ENCODE assay signal across 8 mouse cellular contexts in the genomic region with DNA sequence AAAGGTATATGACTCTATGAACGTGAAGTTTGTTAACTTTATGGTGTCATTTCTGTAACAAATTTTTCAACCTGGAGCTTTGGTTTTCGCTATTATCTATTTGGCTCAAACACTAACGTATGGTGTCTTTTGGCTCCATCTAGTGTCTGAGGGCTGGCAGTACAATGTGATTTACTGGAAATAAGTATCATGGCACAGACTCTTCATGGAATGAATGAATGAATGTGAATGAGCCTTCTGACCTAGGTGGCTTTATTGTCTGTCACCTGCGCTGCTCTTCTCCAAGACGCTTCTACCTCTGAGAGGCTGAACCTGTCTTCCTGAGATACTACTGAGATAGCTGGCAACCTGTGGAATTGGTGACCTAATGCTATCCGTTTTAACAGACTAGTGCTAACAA.
DNase-seq lines count a peak whose midpoint lies in the region; ATAC-seq and TF ChIP-seq lines count a peak whose summit lies in the region.

No protein-coding gene starts in this region.

- H3K27me3 ChIP-seq in midbrain, embryonic 11.5 days (ENCODE audit: control insufficient read depth, insufficient read depth, low read length): no peaks in the 10 kb centered on the region
- H3K27me3 ChIP-seq in midbrain, embryonic 10.5 days (ENCODE audit: low read depth, poor library complexity, severe bottlenecking): no peaks in the 10 kb centered on the region
- no peaks in the 10 kb centered on the region for H3K27me3 ChIP-seq in embryonic facial prominence, embryonic 10.5 days (replicated peaks; ENCODE audit: low read depth, poor library complexity, severe bottlenecking)
- H3K27me3 ChIP-seq in kidney, adult 2 months (replicated peaks; ENCODE audit: control insufficient read depth, insufficient read depth, low read length): no peaks in the 10 kb centered on the region

- H3K4me3 ChIP-seq in midbrain, embryonic 11.5 days (ENCODE audit: low read depth, low read length): no peak overlapping the region
- no peak overlapping the region for H3K4me3 ChIP-seq in midbrain, embryonic 10.5 days
- no peak overlapping the region for H3K4me3 ChIP-seq in embryonic facial prominence, embryonic 10.5 days
- no peak overlapping the region for H3K4me3 ChIP-seq in kidney, adult 2 months (ENCODE audit: insufficient read depth, low read depth, low read length)

- no peak overlapping the region for H3K27ac ChIP-seq in midbrain, embryonic 11.5 days (ENCODE audit: low read depth, low read length)
- no peak overlapping the region for H3K27ac ChIP-seq in midbrain, embryonic 10.5 days (replicated peaks)
- no peak overlapping the region for H3K27ac ChIP-seq in embryonic facial prominence, embryonic 10.5 days (replicated peaks)
- H3K27ac ChIP-seq in kidney, adult 2 months (ENCODE audit: insufficient read depth, low read depth, low read length): no peak overlapping the region

- DNase-seq in midbrain, embryonic 11.5 days (ENCODE audit: low spot score, missing footprints): peak; percentile 88
- no peak for DNase-seq in midbrain, embryonic 10.5 days (ENCODE audit: low spot score)
- peak; percentile 66 for DNase-seq in ZHBTc4 (ENCODE audit: low read depth, low spot score)
- peak; percentile 23 for DNase-seq in embryonic facial prominence, embryonic 10.5 days (ENCODE audit: low spot score)
- DNase-seq in kidney, adult 2 months: peak; percentile 47
- peak; percentile 47 for DNase-seq in lung, postnatal 10 days
- peak; percentile 44 to 51 for DNase-seq in right cerebral cortex, postnatal 10 days (ENCODE audit: low spot score in 2 of 2)
- no peak for DNase-seq in spleen, postnatal 4 days (ENCODE audit: low spot score in 2 of 2)

- no peaks in the 10 kb centered on the region for H3K4me1 ChIP-seq in midbrain, embryonic 11.5 days (ENCODE audit: control insufficient read depth, insufficient read depth, low read length)
- no peaks in the 10 kb centered on the region for H3K4me1 ChIP-seq in midbrain, embryonic 10.5 days
- H3K4me1 ChIP-seq in embryonic facial prominence, embryonic 10.5 days: no peaks in the 10 kb centered on the region
- H3K4me1 ChIP-seq in kidney, adult 2 months (ENCODE audit: control insufficient read depth, insufficient read depth, low read length): no peaks in the 10 kb centered on the region

- 0 out of 2 replicates have a peak, but pooled peaks have one; percentile 18 for TF ChIP-seq CTCF in kidney, adult 2 months (conservative IDR thresholded peaks at IDR 0.05; ENCODE audit: insufficient read depth, insufficient read length, low read depth, low read length)

- no peak overlapping the region for H3K4me2 ChIP-seq in midbrain, embryonic 11.5 days

- H3K9ac ChIP-seq in midbrain, embryonic 11.5 days (ENCODE audit: low read length): no peak overlapping the region

- TF ChIP-seq POLR2A in kidney, adult 2 months (IDR thresholded peaks at IDR 0.05; ENCODE audit: low read depth, low read length): no peak

- no peaks in the 10 kb centered on the region for H3K9me3 ChIP-seq in midbrain, embryonic 11.5 days (ENCODE audit: control insufficient read depth, low read length)
- no peaks in the 10 kb centered on the region for H3K9me3 ChIP-seq in midbrain, embryonic 10.5 days (replicated peaks)
- H3K9me3 ChIP-seq in embryonic facial prominence, embryonic 10.5 days: no peaks in the 10 kb centered on the region

- no peaks in the 10 kb centered on the region for H3K36me3 ChIP-seq in midbrain, embryonic 11.5 days (ENCODE audit: control insufficient read depth, insufficient read depth, low read length)
- no peaks in the 10 kb centered on the region for H3K36me3 ChIP-seq in midbrain, embryonic 10.5 days
- H3K36me3 ChIP-seq in embryonic facial prominence, embryonic 10.5 days (replicated peaks): no peaks in the 10 kb centered on the region
- H3K36me3 ChIP-seq in kidney, adult 2 months (ENCODE audit: control insufficient read depth, insufficient read depth, low read length): no peaks in the 10 kb centered on the region

- peak; percentile 50; the same call in 1 of the 2 replicates for ATAC-seq in midbrain, embryonic 11.5 days (ENCODE audit: low FRiP score)

- 26% methylated on average over 6 of the region's 6 CpGs for WGBS in midbrain, embryonic 11.5 days
- 28% methylated on average over 6 of the region's 6 CpGs for WGBS in midbrain, embryonic 10.5 days
- WGBS in embryonic facial prominence, embryonic 10.5 days: 29% methylated on average over 6 of the region's 6 CpGs
- WGBS in kidney, adult 2 months: 22% methylated on average over 6 of the region's 6 CpGs

Comparison
In these comparisons a context has a peak if more than half of its experiments do, and no peak if none do; other contexts are left out.
1. DNase-seq: peak in midbrain, embryonic 11.5 days (single experiment), ZHBTc4 (single experiment), embryonic facial prominence, embryonic 10.5 days (single experiment), kidney, adult 2 months (single experiment), lung, postnatal 10 days (single experiment) and right cerebral cortex, postnatal 10 days (2 of 2); none in midbrain, embryonic 10.5 days (single experiment) and spleen, postnatal 4 days (0 of 2).